Mouse (Mus musculus) stomach, postnatal 0 days (tissue): Measurements from ENCODE around the gene Myadm. TPM values are rescaled to one million over a fixed set of nuclear protein-coding genes. Genes with fewer than 3 reads are reported as not detected.

Source experiments
- ATAC-seq: fragments of 200-750 bp; cut with Nextera tagmentation; 2 replicates; pipeline ENCODE4 v1.8.0; 2017; ENCODE audit not compliant: low FRiP score, low TSS enrichment
- DNase-seq: peaks from one replicate; pipeline ENCODE4 v3.0.0-alpha.2; 2016; ENCODE audit warnings: low spot score
- H3K27ac ChIP-seq: fragments of 300-500 bp; sonication (generic); replicated peaks from 2 replicates; pipeline ENCODE4 v1.5.1; 2014; ENCODE audit warnings: mild to moderate bottlenecking, control low read depth
- H3K27me3 ChIP-seq: fragments of 300-500 bp; sonication (generic); 2 replicates; pipeline ENCODE4 v1.6.1; 2014; ENCODE audit warnings: low read length; ENCODE audit not compliant: control insufficient read depth, insufficient read depth
- H3K36me3 ChIP-seq: fragments of 300-500 bp; sonication (generic); 2 replicates; pipeline ENCODE4 v1.6.1; 2014; ENCODE audit warnings: low read length, mixed read lengths; ENCODE audit not compliant: control insufficient read depth, insufficient read depth
- H3K4me1 ChIP-seq: fragments of 300-500 bp; sonication (generic); replicated peaks from 2 replicates; pipeline ENCODE4 v1.6.1; 2014; ENCODE audit warnings: antibody characterized with exemption; ENCODE audit not compliant: control insufficient read depth, insufficient read depth
- H3K4me2 ChIP-seq: fragments of 300-500 bp; sonication (generic); replicated peaks from 2 replicates; pipeline ENCODE4 v1.6.1; 2014; ENCODE audit warnings: low read depth, mild to moderate bottlenecking, control low read depth, moderate library complexity
- H3K4me3 ChIP-seq: fragments of 300-500 bp; sonication (generic); 2 replicates; pipeline ENCODE4 v1.5.1; 2014; ENCODE audit warnings: low read depth, low read length, control low read depth
- H3K9ac ChIP-seq: fragments of 300-500 bp; sonication (generic); 2 replicates; pipeline ENCODE4 v1.6.1; 2014; ENCODE audit warnings: mild to moderate bottlenecking, low read length, control low read depth, mixed read lengths
- H3K9me3 ChIP-seq: fragments of 300-500 bp; sonication (generic); 2 replicates; pipeline ENCODE4 v1.6.1; 2016; ENCODE audit warnings: low read length; ENCODE audit not compliant: control insufficient read depth
- CTCF ChIP-seq: IDR thresholded peaks from 2 replicates; pipeline ENCODE4 v1.5.1; 2016; ENCODE audit warnings: antibody characterized with exemption, low read depth, mild to moderate bottlenecking, moderate library complexity
- EP300 ChIP-seq: optimal IDR thresholded peaks from 2 replicates; pipeline ENCODE3; 2016; ENCODE audit warnings: antibody characterized with exemption
- WGBS: fragments of 180-500 bp; shearing (Covaris S2); extraction: QIAGEN DNeasy Blood & Tissue Kit; methylation state at CpG from one replicate; pipeline ENCODE4 v1.1.7; 2014; 5-methylcytosine and 5-hydroxymethylcytosine counted together
- polyA plus RNA-seq: library from polyadenylated mRNA; unstranded; fragments of >200 nt; fragmentation: Nextera tagmentation; extraction: Ambion mirVana; gene quantifications from 2 replicates; pipeline ENCODE4 v1.2.1, GENCODE M21; 2015

Gene Myadm
- polyA plus RNA-seq, 1 experiment from 2014 or later: 94.0 TPM

DNA sequence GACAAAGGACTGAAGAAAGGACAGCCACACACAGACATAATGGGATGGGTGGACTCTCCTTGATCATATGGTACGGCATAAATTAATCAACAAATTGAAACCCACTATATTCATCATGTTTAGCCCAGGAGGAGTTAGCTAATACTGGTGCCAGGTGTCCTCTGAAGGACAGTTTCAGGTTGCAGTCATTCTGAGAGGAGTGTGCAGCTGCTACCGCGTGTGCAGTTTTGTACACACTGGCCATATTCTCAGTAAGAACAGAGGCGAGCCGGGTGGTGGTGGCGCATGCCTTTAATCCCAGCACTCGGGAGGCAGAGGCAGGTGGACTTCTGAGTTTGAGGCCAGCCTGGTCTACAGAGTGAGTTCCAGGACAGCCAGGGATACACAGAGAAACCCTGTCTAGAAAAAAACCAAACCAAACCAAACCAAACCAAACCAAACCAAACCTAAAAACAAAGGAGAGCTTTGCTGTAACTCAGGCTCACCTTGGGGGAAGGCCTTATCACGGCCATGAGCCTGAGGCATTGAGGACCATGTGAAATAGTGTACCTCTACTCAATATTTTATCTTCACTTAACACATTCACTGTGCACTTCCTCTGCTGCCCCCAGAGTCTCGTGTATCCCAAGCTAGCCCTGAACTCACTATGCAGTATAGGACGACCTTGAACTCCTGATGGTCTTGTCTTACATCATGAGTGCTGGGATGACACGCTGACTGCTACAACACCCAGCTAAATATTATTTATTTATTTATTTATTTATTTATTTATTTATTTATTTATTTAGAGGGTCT, 5.6 kb upstream of the Myadm start:
- Histone ChIP-seq H3K27me3 (no peaks in the 10 kb centered on the region), H3K36me3 (no peaks in the 10 kb centered on the region), H3K4me1 (no peaks in the 10 kb centered on the region; the same call in 1 of the 2 replicates), H3K9me3 (no peaks in the 10 kb centered on the region), H3K4me2 (no peak overlapping the region), H3K4me3 (no peak overlapping the region), H3K27ac (no peak overlapping the region), H3K9ac (no peak overlapping the region)
- 81% methylated on average over 11 of the region's 11 CpGs for WGBS
- no peak for ATAC-seq
- no peak for TF ChIP-seq EP300
- TF ChIP-seq CTCF: no peak
- no peak for DNase-seq

DNA sequence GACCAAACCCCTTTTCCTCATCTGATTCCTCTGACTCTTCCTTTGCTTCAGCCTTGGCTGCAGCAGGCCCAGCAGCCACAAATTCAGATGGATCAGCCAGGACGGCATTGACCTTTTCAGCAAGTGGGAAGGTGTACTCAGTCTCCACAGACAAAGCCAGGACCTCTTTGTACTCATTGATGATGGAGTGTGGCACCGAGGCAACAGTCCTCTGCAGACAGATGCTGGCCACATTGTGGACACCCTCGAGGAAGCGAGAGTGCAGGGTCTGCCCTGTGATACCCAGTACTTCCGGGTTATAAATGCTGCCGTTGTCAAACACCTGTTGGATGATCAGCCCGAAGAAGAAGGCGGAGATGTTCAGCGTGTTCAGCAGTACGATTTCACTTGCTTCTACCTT, 4.3 kb upstream of the Myadm start:
- TF ChIP-seq CTCF (no peak), EP300 (no peak)
- WGBS: 84% methylated on average over 10 of the region's 10 CpGs

DNA sequence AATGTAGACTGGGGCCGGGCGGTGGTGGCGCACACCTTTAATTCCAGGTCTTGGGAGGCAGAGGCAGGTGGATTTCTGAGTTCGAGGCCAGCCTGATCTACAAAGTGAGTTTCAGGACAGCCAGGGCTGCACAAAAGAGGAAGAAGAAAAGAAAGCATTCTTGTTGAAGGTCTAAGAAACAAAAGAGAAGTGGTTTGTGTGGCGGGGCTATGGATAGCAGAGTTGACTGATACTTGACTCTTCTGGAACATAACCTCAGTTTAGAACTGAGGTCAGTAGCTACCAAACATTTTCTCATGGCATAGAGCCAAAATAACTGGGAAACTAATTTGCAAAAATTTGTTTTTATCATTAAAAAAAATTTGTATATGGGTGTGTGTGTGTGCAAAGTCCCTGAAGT, 2.8 kb upstream of the Myadm start:
- no peaks in the 10 kb centered on the region for H3K36me3 ChIP-seq
- TF ChIP-seq EP300: no peak
- TF ChIP-seq CTCF: no peak
- no peak overlapping the region for H3K27ac ChIP-seq
- no peak for DNase-seq
- no peak overlapping the region for H3K4me3 ChIP-seq
- no peaks in the 10 kb centered on the region; the same call in 1 of the 2 replicates for H3K4me1 ChIP-seq
- ATAC-seq: no peak
- H3K9me3 ChIP-seq: no peaks in the 10 kb centered on the region
- no peak overlapping the region for H3K9ac ChIP-seq
- H3K4me2 ChIP-seq: no peak overlapping the region
- no peaks in the 10 kb centered on the region for H3K27me3 ChIP-seq
- 93% methylated on average over 5 of the region's 5 CpGs for WGBS

More for the DNA sequence above, 4.3 kb upstream of the Myadm start:
- Histone ChIP-seq H3K36me3 (no peaks in the 10 kb centered on the region), H3K9me3 (no peaks in the 10 kb centered on the region), H3K4me3 (no peak overlapping the region), H3K27ac (no peak overlapping the region), H3K9ac (no peak overlapping the region), H3K4me2 (no peak overlapping the region), H3K4me1 (no peaks in the 10 kb centered on the region; the same call in 1 of the 2 replicates), H3K27me3 (no peaks in the 10 kb centered on the region)
- DNase-seq: no peak
- ATAC-seq: no peak

DNA sequence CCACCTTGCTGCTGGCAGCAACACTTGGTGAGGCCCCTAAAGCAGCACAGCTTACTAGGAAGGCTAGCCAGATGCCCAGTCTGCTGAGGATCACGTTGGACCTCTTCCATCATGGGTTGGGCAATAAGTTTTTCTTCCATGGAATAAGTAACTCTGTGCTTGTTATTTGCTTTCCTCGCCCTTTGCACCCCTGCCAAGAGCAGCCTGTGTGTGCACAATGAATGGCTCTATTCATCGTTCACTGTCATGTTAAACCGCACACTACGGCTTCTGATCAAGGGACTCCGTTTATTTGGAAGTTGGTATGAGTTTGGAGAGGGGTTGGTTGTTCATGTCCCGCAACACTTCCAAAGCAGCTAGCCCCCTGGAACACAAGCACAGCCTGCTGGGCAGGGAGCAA, 1.7 kb upstream of the Myadm start:
- ATAC-seq (peak; percentile 41; the same call in 1 of the 2 replicates), DNase-seq (peak; percentile 74)
- H3K4me3 ChIP-seq: no peak overlapping the region
- H3K36me3 ChIP-seq: no peaks in the 10 kb centered on the region
- WGBS: 40% methylated on average over 7 of the region's 7 CpGs
- no peak overlapping the region for H3K9ac ChIP-seq
- H3K27me3 ChIP-seq: no peaks in the 10 kb centered on the region
- H3K4me2 ChIP-seq: no peak overlapping the region
- no peaks in the 10 kb centered on the region for H3K9me3 ChIP-seq
- TF ChIP-seq EP300 (no peak), CTCF (no peak)
- no peaks in the 10 kb centered on the region; the same call in 1 of the 2 replicates for H3K4me1 ChIP-seq
- peak overlapping the region; percentile 37; the same call in 1 of the 2 replicates for H3K27ac ChIP-seq

DNA sequence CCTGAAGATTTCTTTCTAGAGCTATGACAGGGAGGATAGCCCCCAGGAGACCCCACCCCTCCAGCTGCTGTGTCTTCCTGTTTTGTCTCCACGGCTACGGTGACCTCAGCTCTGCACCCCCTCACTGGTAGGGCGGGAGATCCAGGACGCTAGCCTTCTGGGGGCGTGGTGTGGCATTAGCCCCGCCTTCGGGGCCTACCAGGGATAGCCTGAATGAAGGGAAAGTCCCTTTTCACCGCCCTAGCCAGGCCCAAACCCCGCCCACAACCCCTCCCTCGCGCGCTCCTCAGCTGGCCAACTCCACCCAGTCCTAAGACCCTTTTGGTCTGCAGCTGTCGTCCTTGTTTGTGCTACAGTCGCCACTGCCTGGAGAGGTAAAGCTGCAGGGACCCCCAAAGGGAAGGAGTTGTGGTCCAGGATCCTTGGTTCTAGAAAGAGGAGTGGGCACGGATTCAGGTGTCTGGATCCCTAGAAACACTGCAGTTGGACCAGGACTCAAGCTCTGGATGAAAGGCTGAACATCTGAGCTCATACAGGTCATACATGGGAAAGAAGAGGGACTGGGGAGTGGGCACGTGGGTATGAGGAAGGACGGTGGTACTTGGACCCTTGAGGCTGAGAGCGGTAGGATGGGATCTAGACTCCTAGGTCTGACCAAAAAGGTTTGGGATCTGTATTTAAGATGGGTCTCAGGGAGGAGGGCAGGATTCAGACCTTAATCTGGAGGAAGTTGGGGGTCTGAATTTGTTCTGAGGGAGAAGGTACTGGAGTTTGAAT, 1.6 kb downstream of the Myadm start:
- no peaks in the 10 kb centered on the region; the same call in 1 of the 2 replicates for H3K4me1 ChIP-seq
- H3K4me2 ChIP-seq: peak overlapping the region; percentile 71
- H3K27me3 ChIP-seq: no peaks in the 10 kb centered on the region
- peak overlapping the region; percentile 65 for H3K4me3 ChIP-seq
- 1% methylated on average over 18 of the region's 18 CpGs for WGBS
- no peaks in the 10 kb centered on the region for H3K9me3 ChIP-seq
- peak overlapping the region; percentile 96 for H3K27ac ChIP-seq
- ATAC-seq: peak; percentile 87
- H3K9ac ChIP-seq: peak overlapping the region; percentile 75
- peak; percentile 97 for DNase-seq
- TF ChIP-seq EP300: no peak
- TF ChIP-seq CTCF: 0 out of 2 replicates have a peak, but pooled peaks have one; percentile 7
- H3K36me3 ChIP-seq: no peaks in the 10 kb centered on the region

DNA sequence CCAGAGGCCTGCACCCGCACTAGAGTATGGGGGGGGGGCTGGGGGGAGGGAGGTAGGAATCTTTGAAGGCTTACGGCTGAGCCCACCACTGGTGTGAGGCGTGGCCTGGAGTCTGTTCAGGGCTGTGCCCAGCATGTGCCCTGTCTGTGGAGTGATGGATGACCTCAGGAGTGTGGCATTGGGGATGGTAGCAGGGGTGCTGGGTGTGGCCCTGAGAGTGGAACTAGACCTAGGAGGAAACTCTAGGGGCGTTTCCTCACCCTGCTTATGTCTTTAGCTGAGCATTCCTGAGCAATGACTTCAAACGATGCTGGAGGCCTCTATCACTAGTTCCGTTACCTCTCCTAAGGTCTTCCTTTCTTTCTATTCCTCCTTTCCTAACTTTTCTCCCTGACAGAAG, 2.3 kb downstream of the Myadm start:
- Histone ChIP-seq H3K4me3 (peak overlapping the region; percentile 65), H3K36me3 (no peaks in the 10 kb centered on the region), H3K4me1 (no peaks in the 10 kb centered on the region; the same call in 1 of the 2 replicates), H3K9me3 (no peaks in the 10 kb centered on the region), H3K4me2 (peak overlapping the region; percentile 71), H3K27me3 (no peaks in the 10 kb centered on the region), H3K9ac (peak overlapping the region; percentile 75), H3K27ac (peak overlapping the region; percentile 96)
- WGBS: 7% methylated on average over 6 of the region's 6 CpGs
- DNase-seq (peak; percentile 62), ATAC-seq (peak; percentile 18)
- TF ChIP-seq EP300 (no peak), CTCF (no peak)
